Mouse (Mus musculus) neural tube, embryonic 13.5 days (tissue): ENCODE data around the gene 1700029P11Rik. TPM values are rescaled to one million over a fixed set of nuclear protein-coding genes. Genes with fewer than 3 reads are reported as not detected.
A peak's percentile ranks its signal among the peaks of the same experiment; 100 is the strongest.

Source experiments
- ATAC-seq: fragments of 200-750 bp; cut with Nextera tagmentation; 2 replicates; pipeline ENCODE4 v1.8.0; 2017; ENCODE audit warnings: low read depth, mild to moderate bottlenecking, moderate TSS enrichment, moderate library complexity
- H3K27ac ChIP-seq: fragments of 300-500 bp; sonication (generic); replicated peaks from 2 replicates; pipeline ENCODE4 v1.5.1; 2015; ENCODE audit warnings: moderate library complexity, mild to moderate bottlenecking, inconsistent platforms
- H3K27me3 ChIP-seq: fragments of 300-500 bp; sonication (generic); 2 replicates; pipeline ENCODE4 v1.6.1; 2015; ENCODE audit warnings: mild to moderate bottlenecking, inconsistent platforms
- H3K36me3 ChIP-seq: fragments of 300-500 bp; sonication (generic); 2 replicates; pipeline ENCODE4 v1.6.1; 2015; ENCODE audit warnings: mild to moderate bottlenecking, inconsistent platforms
- H3K4me1 ChIP-seq: fragments of 300-500 bp; sonication (generic); replicated peaks from 2 replicates; pipeline ENCODE4 v1.6.1; 2015; ENCODE audit warnings: inconsistent platforms
- H3K4me2 ChIP-seq: fragments of 300-500 bp; sonication (generic); 2 replicates; pipeline ENCODE4 v1.6.1; 2015; ENCODE audit warnings: inconsistent platforms, mild to moderate bottlenecking, moderate library complexity
- H3K4me3 ChIP-seq: fragments of 300-500 bp; sonication (generic); 2 replicates; pipeline ENCODE4 v1.5.1; 2015; ENCODE audit warnings: mild to moderate bottlenecking, inconsistent platforms
- H3K9ac ChIP-seq: fragments of 300-500 bp; sonication (generic); 2 replicates; pipeline ENCODE4 v1.6.1; 2015; ENCODE audit warnings: moderate library complexity, mild to moderate bottlenecking, inconsistent platforms
- H3K9me3 ChIP-seq: fragments of 300-500 bp; sonication (generic); 2 replicates; pipeline ENCODE4 v1.6.1; 2016; ENCODE audit warnings: inconsistent platforms
- WGBS: fragments of 180-500 bp; shearing (Covaris S2); methylation state at CpG from one replicate; pipeline ENCODE4 v1.1.7; 2015; 5-methylcytosine and 5-hydroxymethylcytosine counted together
- polyA plus RNA-seq: library from polyadenylated mRNA; unstranded; fragments of >200 nt; fragmentation: Nextera tagmentation; extraction: Ambion mirVana; gene quantifications from 2 replicates; pipeline ENCODE4 v1.2.1, GENCODE M21; 2015

1700029P11Rik gene
- polyA plus RNA-seq = not detected in 2 replicates

- WGBS = 93% methylated on average over 23 of the region's 23 CpGs
Observed at GRCm38 (mm10) chr15:81980321-81980720, at the start of gene 1700029P11Rik. 1700029P11Rik (plus strand) TSS chr15:81980540.

DNA sequence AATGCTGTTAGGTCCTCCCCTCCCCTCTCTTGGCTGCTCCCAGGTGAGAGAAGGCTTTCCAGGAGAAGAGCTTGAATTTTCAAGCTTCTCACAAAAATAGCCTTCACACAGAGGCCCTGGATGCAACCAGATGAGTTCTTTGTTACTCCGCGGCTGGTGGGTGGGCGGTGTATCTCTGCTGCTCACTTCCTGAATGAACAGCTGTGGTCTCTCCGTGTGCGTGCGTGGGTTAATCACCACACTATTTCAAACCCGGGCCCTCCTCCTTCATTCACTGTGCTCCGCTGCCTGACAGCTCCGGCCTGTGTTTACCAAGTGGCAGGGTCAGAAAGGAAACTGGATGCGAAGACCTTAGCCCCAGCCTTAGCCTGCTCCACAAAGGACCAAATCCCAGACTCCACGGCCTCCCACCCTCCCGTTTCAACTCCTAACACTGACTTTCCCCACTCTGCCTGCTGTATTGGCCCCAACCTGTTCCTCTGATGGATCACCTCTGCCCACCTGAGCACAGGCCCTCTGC lies 47.3 kb upstream of the 1700029P11Rik start:
- H3K9me3 ChIP-seq = no peaks in the 10 kb centered on the region
- H3K9ac ChIP-seq = peak overlapping the region; percentile 34; the same call in 1 of the 2 replicates
- WGBS = 25% methylated on average over 12 of the region's 12 CpGs
- H3K4me1 ChIP-seq = peaks cover 37% of the 10 kb centered on the region
- ATAC-seq = no peak
- no peak overlapping the region for H3K4me2 ChIP-seq
- no peaks in the 10 kb centered on the region for H3K36me3 ChIP-seq
- H3K27me3 ChIP-seq = no peaks in the 10 kb centered on the region
- no peak overlapping the region for H3K4me3 ChIP-seq
- peak overlapping the region; percentile 42 for H3K27ac ChIP-seq

More at GRCm38 (mm10) chr15:81980321-81980720, at the start of gene 1700029P11Rik:
- H3K9me3 ChIP-seq = no peaks in the 10 kb centered on the region
- no peak within 1 kb of the TSS for H3K9ac ChIP-seq
- no peak within 1 kb of the TSS for H3K4me2 ChIP-seq
- no peak for ATAC-seq
- 0 out of 2 replicates have a peak, but pooled peaks cover 2% of the 10 kb centered on the region for H3K4me1 ChIP-seq
- H3K27ac ChIP-seq = no peak within 1 kb of the TSS
- no peaks in the 10 kb centered on the region for H3K36me3 ChIP-seq
- H3K4me3 ChIP-seq = no peak within 1 kb of the TSS
- no peaks in the 10 kb centered on the region for H3K27me3 ChIP-seq

DNA sequence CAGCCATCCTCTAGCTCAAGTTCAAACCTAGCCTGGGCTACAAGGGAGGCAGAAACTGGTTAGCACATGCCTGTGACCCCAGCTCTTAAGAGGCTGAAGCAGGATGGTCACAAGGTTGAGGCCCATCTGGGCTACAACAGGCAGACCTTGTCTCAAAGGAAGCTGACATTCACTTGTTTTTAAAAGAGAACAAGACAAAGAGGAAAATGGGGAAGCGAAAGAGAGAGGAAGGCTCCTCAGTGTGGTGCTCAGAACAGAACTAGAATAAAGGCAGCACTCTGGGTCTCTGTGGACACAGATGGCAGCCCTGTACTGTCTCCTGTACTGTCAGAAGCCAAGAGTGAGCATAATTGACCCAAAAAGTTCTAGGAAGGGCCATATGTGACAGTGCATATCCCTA lies 46.4 kb upstream of the 1700029P11Rik start:
- Histone ChIP-seq H3K4me1 (peaks cover 41% of the 10 kb centered on the region), H3K9me3 (no peaks in the 10 kb centered on the region), H3K4me3 (no peak overlapping the region), H3K27ac (no peak overlapping the region), H3K4me2 (no peak overlapping the region), H3K36me3 (no peaks in the 10 kb centered on the region), H3K27me3 (no peaks in the 10 kb centered on the region), H3K9ac (no peak overlapping the region)
- WGBS = 80% methylated on average over 1 of the region's 1 CpGs
- ATAC-seq = no peak

DNA sequence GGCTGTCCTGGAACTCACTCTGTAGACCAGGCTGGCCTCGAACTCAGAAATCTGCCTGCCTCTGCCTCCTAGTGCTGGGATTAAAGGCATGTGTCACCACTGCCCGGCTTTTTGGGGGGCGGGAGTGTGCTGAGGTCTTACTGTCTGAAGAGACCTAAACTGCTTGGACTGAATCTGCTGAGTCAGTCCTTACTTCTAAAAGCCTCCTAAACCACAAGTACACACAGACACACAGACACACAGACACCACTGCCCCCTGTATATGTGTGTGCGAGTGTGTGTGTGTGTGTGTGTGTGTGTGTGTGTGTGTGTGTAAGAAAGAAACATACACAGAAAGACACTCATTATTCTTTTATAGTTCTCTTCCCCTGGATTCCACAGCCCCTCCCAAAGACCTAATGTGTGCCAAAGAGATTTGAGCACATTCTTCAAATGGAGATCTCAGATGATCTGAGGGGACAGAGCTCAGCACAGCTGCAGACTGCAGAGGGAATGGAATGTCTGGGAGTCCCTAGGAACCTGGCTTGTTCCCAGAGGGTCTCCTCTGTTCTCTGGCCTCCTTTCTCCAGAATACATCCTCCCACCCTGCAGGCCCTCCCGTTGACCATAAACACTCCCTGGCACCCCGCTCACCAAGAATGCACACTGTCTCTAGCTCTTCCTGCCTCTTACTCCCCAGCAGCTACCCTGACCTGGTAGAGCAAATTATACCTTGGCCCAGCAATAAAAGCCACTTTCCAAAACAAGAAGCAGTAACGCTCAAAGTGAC lies 44.3 kb upstream of the 1700029P11Rik start:
- H3K9ac ChIP-seq = peak overlapping the region; percentile 90
- WGBS = 52% methylated on average over 7 of the region's 7 CpGs
- H3K4me2 ChIP-seq = peak overlapping the region; percentile 85
- H3K4me3 ChIP-seq = peak overlapping the region; percentile 67
- H3K4me1 ChIP-seq = peaks cover 47% of the 10 kb centered on the region
- H3K9me3 ChIP-seq = no peaks in the 10 kb centered on the region
- H3K36me3 ChIP-seq = peaks cover 10% of the 10 kb centered on the region
- ATAC-seq = peak; percentile 13
- peak overlapping the region; percentile 96 for H3K27ac ChIP-seq
- no peaks in the 10 kb centered on the region for H3K27me3 ChIP-seq

DNA sequence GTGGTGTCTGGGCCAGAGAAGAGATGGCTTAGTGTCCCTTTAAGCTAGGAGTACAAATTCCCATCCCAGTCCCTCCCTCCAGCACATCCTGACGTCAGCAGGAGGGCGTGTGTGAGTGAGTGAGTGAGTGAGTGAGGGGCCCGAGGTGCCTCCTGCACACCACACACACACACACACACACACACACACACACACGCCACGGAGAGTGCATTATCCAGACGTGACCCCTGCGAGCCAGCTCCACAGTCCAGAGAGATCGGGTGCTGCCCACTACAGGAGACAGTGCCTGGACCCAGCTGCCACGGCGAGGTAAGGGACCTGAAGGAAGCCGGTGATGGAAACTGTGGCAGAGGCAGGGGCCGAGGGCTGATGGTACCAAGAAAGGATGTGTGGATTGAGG lies 43.7 kb upstream of the 1700029P11Rik start, which contains the start of gene Csdc2:
Csdc2 (plus strand) TSS at position 81 of the 400 bp plus-strand sequence.
- H3K4me1 ChIP-seq = peaks cover 47% of the 10 kb centered on the region
- H3K4me3 ChIP-seq = peak within 1 kb of the TSS; percentile 67
- WGBS = under 1% methylated on average over 12 of the region's 12 CpGs
- no peaks in the 10 kb centered on the region for H3K27me3 ChIP-seq
- H3K9ac ChIP-seq = peak within 1 kb of the TSS; percentile 90
- no peaks in the 10 kb centered on the region for H3K9me3 ChIP-seq
- peak within 1 kb of the TSS; percentile 96 for H3K27ac ChIP-seq
- peak; percentile 76 for ATAC-seq
- peaks cover 13% of the 10 kb centered on the region for H3K36me3 ChIP-seq
- H3K4me2 ChIP-seq = peak within 1 kb of the TSS; percentile 85

DNA sequence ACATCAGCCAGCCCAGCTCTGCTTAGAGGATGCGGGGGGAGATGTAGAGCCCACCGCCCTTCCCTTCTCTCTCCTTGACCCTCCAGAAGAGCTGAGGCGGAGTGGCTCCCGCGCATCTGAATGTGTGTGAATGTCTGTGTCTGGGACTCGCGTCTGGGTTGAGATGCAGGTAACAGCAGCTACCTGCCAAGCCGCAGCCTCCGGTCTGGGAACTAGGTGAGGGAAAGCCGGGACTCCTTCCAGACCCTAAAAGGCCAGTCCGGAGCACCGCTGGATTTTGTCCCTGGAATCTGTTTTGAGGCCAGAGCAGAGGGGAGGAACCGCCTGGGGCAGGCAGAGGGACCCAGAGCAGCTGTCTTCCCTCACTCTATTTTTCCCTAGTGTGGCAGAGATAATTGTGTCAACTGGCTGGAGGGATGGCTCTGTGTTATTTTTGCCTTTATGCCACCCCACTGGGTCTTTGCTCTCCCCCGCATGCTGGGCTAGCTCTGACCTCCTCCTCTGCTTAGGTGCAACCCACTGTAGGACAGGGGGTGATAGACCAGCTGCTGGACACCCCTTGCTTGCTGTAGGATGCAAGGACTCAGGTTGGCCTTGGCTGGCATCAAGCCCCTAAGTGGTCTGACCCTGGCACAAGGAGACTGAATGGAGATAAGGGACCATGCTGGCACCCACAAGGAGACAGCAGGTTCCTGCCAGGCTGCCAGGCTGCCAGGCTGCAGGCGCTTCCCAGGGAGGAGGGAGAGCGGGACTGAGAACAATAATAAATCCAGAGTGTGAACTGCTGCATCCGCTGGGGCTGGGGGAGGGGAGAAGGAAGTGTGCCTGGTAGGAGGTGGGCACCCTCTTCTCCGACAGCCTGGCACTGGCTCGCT lies 43.0 kb upstream of the 1700029P11Rik start:
- no peaks in the 10 kb centered on the region for H3K27me3 ChIP-seq
- ATAC-seq = peak; percentile 65
- peaks cover 13% of the 10 kb centered on the region for H3K36me3 ChIP-seq
- 3% methylated on average over 19 of the region's 19 CpGs for WGBS
- H3K4me2 ChIP-seq = peak overlapping the region; percentile 85
- no peaks in the 10 kb centered on the region for H3K9me3 ChIP-seq
- H3K4me1 ChIP-seq = peaks cover 48% of the 10 kb centered on the region
- peak overlapping the region; percentile 67 for H3K4me3 ChIP-seq
- peak overlapping the region; percentile 96 for H3K27ac ChIP-seq
- peak overlapping the region; percentile 90 for H3K9ac ChIP-seq

DNA sequence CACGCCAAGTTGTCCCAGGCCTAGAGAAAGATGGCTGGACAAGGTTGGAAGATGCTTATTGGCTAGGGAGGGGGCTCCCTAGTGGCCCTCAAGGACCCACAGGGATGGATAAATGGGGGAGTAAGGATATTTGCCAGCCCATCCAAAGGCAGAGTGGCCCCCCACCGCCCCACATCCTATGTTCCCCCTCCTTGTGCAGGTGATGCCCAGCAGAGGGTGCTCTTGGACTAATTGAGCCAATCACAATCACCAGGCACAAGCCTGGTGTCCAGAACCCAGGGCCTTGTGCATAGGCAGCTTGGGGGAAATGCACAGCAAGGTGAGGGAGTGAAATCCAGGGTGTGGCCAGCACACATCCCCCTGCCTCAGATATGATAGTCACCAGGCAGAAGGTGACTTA lies 42.1 kb upstream of the 1700029P11Rik start:
- no peaks in the 10 kb centered on the region for H3K9me3 ChIP-seq
- ATAC-seq = peak; percentile 22; the same call in 1 of the 2 replicates
- WGBS = 24% methylated on average over 2 of the region's 2 CpGs
- H3K36me3 ChIP-seq = peaks cover 13% of the 10 kb centered on the region
- H3K27me3 ChIP-seq = no peaks in the 10 kb centered on the region
- peak overlapping the region; percentile 85 for H3K4me2 ChIP-seq
- peak overlapping the region; percentile 96 for H3K27ac ChIP-seq
- H3K4me1 ChIP-seq = peaks cover 46% of the 10 kb centered on the region
- H3K4me3 ChIP-seq = peak overlapping the region; percentile 67
- peak overlapping the region; percentile 90 for H3K9ac ChIP-seq

- H3K36me3 ChIP-seq = peaks cover 13% of the 10 kb centered on the region
- 91% methylated on average over 10 of the region's 10 CpGs for WGBS
- H3K9me3 ChIP-seq = no peaks in the 10 kb centered on the region
- H3K4me3 ChIP-seq = no peak overlapping the region
- no peaks in the 10 kb centered on the region for H3K27me3 ChIP-seq
- H3K27ac ChIP-seq = no peak overlapping the region
- peaks cover 50% of the 10 kb centered on the region for H3K4me1 ChIP-seq
- peak overlapping the region; percentile 90 for H3K9ac ChIP-seq
- ATAC-seq = no peak
- H3K4me2 ChIP-seq = peak overlapping the region; percentile 85
Observed at GRCm38 (mm10) chr15:81939157-81939715, 41.1 kb upstream of the 1700029P11Rik start.

GRCm38 (mm10) chr15:81939774-81940173 lies 40.6 kb upstream of the 1700029P11Rik start:
- H3K4me2 ChIP-seq = no peak overlapping the region
- ATAC-seq = no peak
- H3K27me3 ChIP-seq = no peaks in the 10 kb centered on the region
- no peak overlapping the region for H3K27ac ChIP-seq
- no peak overlapping the region for H3K4me3 ChIP-seq
- no peaks in the 10 kb centered on the region for H3K9me3 ChIP-seq
- 92% methylated on average over 4 of the region's 4 CpGs for WGBS
- peaks cover 13% of the 10 kb centered on the region for H3K36me3 ChIP-seq
- H3K4me1 ChIP-seq = peaks cover 50% of the 10 kb centered on the region
- no peak overlapping the region for H3K9ac ChIP-seq

- Histone ChIP-seq H3K4me2 (no peak overlapping the region), H3K4me3 (no peak overlapping the region), H3K4me1 (peaks cover 50% of the 10 kb centered on the region), H3K36me3 (peaks cover 13% of the 10 kb centered on the region), H3K27ac (no peak overlapping the region), H3K9me3 (no peaks in the 10 kb centered on the region), H3K9ac (0 out of 2 replicates have a peak overlapping the region, but pooled peaks have one; percentile 2), H3K27me3 (no peaks in the 10 kb centered on the region)
- WGBS = 94% methylated on average over 5 of the region's 5 CpGs
- ATAC-seq = no peak
Observed at GRCm38 (mm10) chr15:81940219-81940618, 40.1 kb upstream of the 1700029P11Rik start.

DNA sequence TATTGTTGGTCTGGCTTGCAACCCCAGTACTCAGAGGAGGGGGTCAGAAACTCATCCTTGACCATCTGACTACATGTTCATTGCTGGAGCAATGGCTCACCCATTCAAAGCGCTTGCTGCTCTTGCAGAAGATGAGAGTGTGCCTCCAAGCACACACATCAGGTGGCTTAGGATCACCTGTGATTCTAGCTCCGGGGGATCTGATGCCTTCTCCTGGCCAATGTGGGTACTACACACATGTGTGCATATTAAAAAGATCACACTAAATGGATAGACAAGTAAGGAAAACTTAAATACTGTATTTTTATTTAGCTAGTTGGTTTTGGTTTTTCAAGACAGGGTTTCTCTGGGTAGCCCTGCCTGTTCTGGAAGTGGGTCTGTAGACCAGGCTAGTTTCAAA lies 39.3 kb upstream of the 1700029P11Rik start:
- no peak for ATAC-seq
- Histone ChIP-seq H3K36me3 (peaks cover 13% of the 10 kb centered on the region), H3K27ac (no peak overlapping the region), H3K9ac (no peak overlapping the region), H3K4me2 (no peak overlapping the region), H3K27me3 (no peaks in the 10 kb centered on the region), H3K9me3 (no peaks in the 10 kb centered on the region), H3K4me1 (peaks cover 47% of the 10 kb centered on the region), H3K4me3 (no peak overlapping the region)
- 93% methylated on average over 2 of the region's 2 CpGs for WGBS
